ENCODE assay signal across 9 mouse cellular contexts in genomic region chr1:90202207-90202978, GRCm38 (mm10). TPM values are rescaled to one million over a fixed set of nuclear protein-coding genes. Genes with fewer than 3 reads are reported as not detected.
A peak's percentile ranks its signal among the peaks of the same experiment; 100 is the strongest.
DNase-seq lines count a peak whose midpoint lies in the region; ATAC-seq and TF ChIP-seq lines count a peak whose summit lies in the region.
"Had no signal": no experiment of that assay in that cellular context is flagged by ENCODE, and none has a peak within 500 bp of the region (broad histone marks: within the 10 kb centered on the region; RNA-seq: fewer than 3 reads in every experiment).

No protein-coding gene starts in this region.

- TF ChIP-seq EP300 in liver, postnatal 0 days (IDR thresholded peaks at IDR 0.05; ENCODE audit: low read depth) = no peak

- TF ChIP-seq CTCF in liver, postnatal 0 days (IDR thresholded peaks at IDR 0.05; ENCODE audit: low read depth) = peak; percentile 33; the same call in 1 of the 2 replicates
- peak; percentile 18; the same call in 1 of the 2 replicates for TF ChIP-seq CTCF in olfactory bulb, adult 2 months (IDR thresholded peaks at IDR 0.05; ENCODE audit: insufficient read depth, low read depth, low read length)

- peak overlapping the region; percentile 39; the same call in 1 of the 2 replicates for H3K9ac ChIP-seq in embryonic facial prominence, embryonic 14.5 days (ENCODE audit: low read depth, low read length)
- no peak overlapping the region for H3K9ac ChIP-seq in liver, postnatal 0 days (replicated peaks)

- no peak for TF ChIP-seq POLR2A in olfactory bulb, adult 2 months (IDR thresholded peaks at IDR 0.05; ENCODE audit: insufficient read depth, low read depth, low read length)

- no peaks in the 10 kb centered on the region for H3K9me3 ChIP-seq in embryonic facial prominence, embryonic 14.5 days (ENCODE audit: control insufficient read depth, low read length)
- no peaks in the 10 kb centered on the region for H3K9me3 ChIP-seq in heart, embryonic 10.5 days
- H3K9me3 ChIP-seq in liver, postnatal 0 days (ENCODE audit: low read length) = no peaks in the 10 kb centered on the region

- peak; percentile 41 to 45 for DNase-seq in B cell, adult 2 months
- DNase-seq in adrenal gland, postnatal 14 days = peak; percentile 88
- peak; percentile 74 for DNase-seq in embryonic facial prominence, embryonic 14.5 days (ENCODE audit: low spot score)
- DNase-seq in heart, embryonic 10.5 days (ENCODE audit: low spot score) = peak; percentile 85
- peak; percentile 68 to 81 for DNase-seq in kidney, adult 8-10 months
- DNase-seq in liver, postnatal 0 days = peak; percentile 28
- no peak for DNase-seq in c-Kit-positive CD71-positive TER-119-positive erythroid progenitor cells, embryonic 14.5 days (ENCODE audit: low spot score)

- H3K36me3 ChIP-seq in embryonic facial prominence, embryonic 14.5 days (ENCODE audit: control insufficient read depth, insufficient read depth, low read length) = no peaks in the 10 kb centered on the region
- H3K36me3 ChIP-seq in heart, embryonic 10.5 days = no peaks in the 10 kb centered on the region
- H3K36me3 ChIP-seq in liver, postnatal 0 days (replicated peaks; ENCODE audit: insufficient read depth, low read length) = no peaks in the 10 kb centered on the region

- ATAC-seq in embryonic facial prominence, embryonic 14.5 days (ENCODE audit: low read depth) = peak; percentile 26
- no peak for ATAC-seq in liver, postnatal 0 days

- WGBS in embryonic facial prominence, embryonic 14.5 days = 15% methylated on average over 23 of the region's 23 CpGs
- WGBS in heart, embryonic 10.5 days = 10% methylated on average over 23 of the region's 23 CpGs
- WGBS in liver, postnatal 0 days (ENCODE audit: insufficient replicate concordance) = 17% methylated on average over 23 of the region's 23 CpGs
- 49% methylated on average over 23 of the region's 23 CpGs for WGBS in olfactory bulb, adult 2 months

- peak overlapping the region; percentile 45; the same call in 1 of the 2 replicates for H3K27ac ChIP-seq in embryonic facial prominence, embryonic 14.5 days (replicated peaks; ENCODE audit: low read depth, low read length)
- peak overlapping the region; percentile 57 for H3K27ac ChIP-seq in heart, embryonic 10.5 days
- no peak overlapping the region for H3K27ac ChIP-seq in liver, postnatal 0 days (ENCODE audit: low read depth)
- H3K27ac ChIP-seq in olfactory bulb, adult 2 months (ENCODE audit: insufficient read depth, low read depth, low read length) = no peak overlapping the region

- H3K4me2 ChIP-seq in embryonic facial prominence, embryonic 14.5 days (ENCODE audit: low read depth, low read length) = peak overlapping the region; percentile 62
- no peak overlapping the region for H3K4me2 ChIP-seq in liver, postnatal 0 days (ENCODE audit: low read depth, low read length)

- 0 out of 2 replicates have a peak overlapping the region, but pooled peaks have one; percentile 62 for H3K4me3 ChIP-seq in embryonic facial prominence, embryonic 14.5 days (ENCODE audit: low read depth, low read length)
- peak overlapping the region; percentile 67 for H3K4me3 ChIP-seq in heart, embryonic 10.5 days
- H3K4me3 ChIP-seq in liver, postnatal 0 days (ENCODE audit: low read depth, low read length) = no peak overlapping the region
- no peak overlapping the region for H3K4me3 ChIP-seq in olfactory bulb, adult 2 months (ENCODE audit: insufficient read depth, low read depth, low read length)
- H3K4me3 ChIP-seq: megakaryocyte, embryonic 14.5 days had no signal

- no peaks in the 10 kb centered on the region for H3K27me3 ChIP-seq in embryonic facial prominence, embryonic 14.5 days (replicated peaks; ENCODE audit: control insufficient read depth, insufficient read depth, low read length)
- peaks cover 32% of the 10 kb centered on the region for H3K27me3 ChIP-seq in heart, embryonic 10.5 days (ENCODE audit: insufficient read depth, poor library complexity, severe bottlenecking)
- H3K27me3 ChIP-seq in liver, postnatal 0 days (ENCODE audit: insufficient read depth, low read length) = peaks cover 38% of the 10 kb centered on the region

- H3K4me1 ChIP-seq in embryonic facial prominence, embryonic 14.5 days (ENCODE audit: control insufficient read depth, insufficient read depth, low read length) = peaks cover 33% of the 10 kb centered on the region
- H3K4me1 ChIP-seq in heart, embryonic 10.5 days = peaks cover 49% of the 10 kb centered on the region
- H3K4me1 ChIP-seq in liver, postnatal 0 days (ENCODE audit: insufficient read depth) = no peaks in the 10 kb centered on the region
- peaks cover 7% of the 10 kb centered on the region for H3K4me1 ChIP-seq in olfactory bulb, adult 2 months (ENCODE audit: control insufficient read depth, insufficient read depth, low read length)

RNA-seq across cellular contexts. Expression of gene Ackr3, which starts 1.4 kb away (rescaled TPM):
- 66.0 and 91.4 TPM in 2 replicates for total RNA-seq in adrenal gland, postnatal 14 days (2021)
- 27.0 and 32.2 TPM in 2 replicates for polyA plus RNA-seq in embryonic facial prominence, embryonic 14.5 days (2014; fragmentation: Nextera tagmentation; extraction: Ambion mirVana)
- polyA plus RNA-seq in heart, embryonic 10.5 days (2016; fragmentation: Nextera tagmentation; extraction: Ambion mirVana) = 24.7 and 25.5 TPM in 2 replicates
- polyA plus RNA-seq in liver, postnatal 0 days (2015; fragmentation: Nextera tagmentation; extraction: Ambion mirVana) = 2.3 and 2.5 TPM in 2 replicates
- not detected in 2 replicates for polyA plus RNA-seq in olfactory bulb, adult 2 months (2012; ENCODE audit: insufficient read depth, insufficient read length, low replicate concordance, missing spikeins)

RNA-seq across cellular contexts. Expression of gene Iqca, which starts 49.2 kb away (rescaled TPM):
- total RNA-seq in adrenal gland, postnatal 14 days (2021) = not detected in 2 replicates
- polyA plus RNA-seq in embryonic facial prominence, embryonic 14.5 days (2014; fragmentation: Nextera tagmentation; extraction: Ambion mirVana) = 0.73 and 1.8 TPM in 2 replicates
- 0.11 and 0.16 TPM in 2 replicates for polyA plus RNA-seq in heart, embryonic 10.5 days (2016; fragmentation: Nextera tagmentation; extraction: Ambion mirVana)
- 1.5 and 1.7 TPM in 2 replicates for polyA plus RNA-seq in liver, postnatal 0 days (2015; fragmentation: Nextera tagmentation; extraction: Ambion mirVana)
- not detected in 2 replicates for polyA plus RNA-seq in olfactory bulb, adult 2 months (2012; ENCODE audit: insufficient read depth, insufficient read length, low replicate concordance, missing spikeins)

Comparison
In these comparisons a context has a peak if more than half of its experiments do, and no peak if none do; other contexts are left out.
1. H3K27ac ChIP-seq: peak in embryonic facial prominence, embryonic 14.5 days (single experiment) and heart, embryonic 10.5 days (single experiment); none in liver, postnatal 0 days (single experiment) and olfactory bulb, adult 2 months (single experiment).
2. H3K4me3 ChIP-seq: peak in embryonic facial prominence, embryonic 14.5 days (single experiment) and heart, embryonic 10.5 days (single experiment); none in liver, postnatal 0 days (single experiment) and olfactory bulb, adult 2 months (single experiment).